Mouse (Mus musculus) cortical plate, adult 2 months (tissue): ENCODE measurements around the gene Ppara. TPM values are rescaled to one million over a fixed set of nuclear protein-coding genes. Genes with fewer than 3 reads are reported as not detected.

Experiments used
- H3K27ac ChIP-seq: fragments of 200-500 bp; 2 replicates; pipeline ENCODE4 v1.5.1; 2012; ENCODE audit warnings: low read length, control low read depth, inconsistent platforms; ENCODE audit not compliant: insufficient read depth
- H3K4me1 ChIP-seq: fragments of 200-500 bp; 2 replicates; pipeline ENCODE4 v1.6.1; 2011; ENCODE audit warnings: low read length; ENCODE audit not compliant: control insufficient read depth, insufficient read depth
- H3K4me3 ChIP-seq: fragments of 200-500 bp; 2 replicates; pipeline ENCODE4 v1.5.1; 2011; ENCODE audit warnings: mild to moderate bottlenecking, low read length, control low read depth; ENCODE audit not compliant: insufficient read depth
- CTCF ChIP-seq: fragments of 200-500 bp; IDR thresholded peaks from 2 replicates; pipeline ENCODE4 v1.5.1; 2011; ENCODE audit warnings: mild to moderate bottlenecking, control low read depth, low read length; ENCODE audit not compliant: insufficient read depth; ENCODE audit errors: extremely low read depth
- POLR2A ChIP-seq: fragments of 200-500 bp; IDR thresholded peaks from 2 replicates; pipeline ENCODE4 v1.6.1; 2011; ENCODE audit warnings: mild to moderate bottlenecking, low read length, control low read depth; ENCODE audit not compliant: insufficient read depth; ENCODE audit errors: extremely low read depth
- polyA plus RNA-seq: library from polyadenylated mRNA; depleted of rRNA; stranded (reverse); fragments of >200 nt; gene quantifications from 2 replicates; pipeline ENCODE4 v1.2.3, GENCODE M21; 2012

Gene Ppara
- polyA plus RNA-seq, 1 experiment = 2.0 TPM

DNA sequence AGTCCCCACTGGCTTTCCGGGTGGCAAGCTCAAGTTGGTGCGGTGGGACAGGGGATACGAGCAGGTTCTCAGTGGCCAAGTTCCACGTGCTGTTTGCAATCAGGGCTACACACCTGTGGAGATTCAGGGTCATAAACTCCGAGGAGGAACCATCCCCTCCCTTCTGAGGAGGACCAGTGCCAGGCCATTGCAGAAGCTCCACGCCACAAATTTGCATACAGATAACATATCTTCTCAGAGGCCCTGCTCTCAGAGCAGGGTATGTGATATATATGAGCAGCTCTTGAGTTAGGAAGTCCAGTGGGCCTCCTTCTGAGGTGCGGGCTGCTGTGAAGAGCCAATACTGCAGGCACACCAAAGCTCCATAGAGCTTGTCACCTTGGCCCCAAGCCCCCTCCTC, 15.8 kb upstream of the Ppara start:
- Histone ChIP-seq H3K4me1 (no peaks in the 10 kb centered on the region), H3K4me3 (no peak overlapping the region), H3K27ac (no peak overlapping the region)
- no peak for TF ChIP-seq CTCF
- no peak for TF ChIP-seq POLR2A

DNA sequence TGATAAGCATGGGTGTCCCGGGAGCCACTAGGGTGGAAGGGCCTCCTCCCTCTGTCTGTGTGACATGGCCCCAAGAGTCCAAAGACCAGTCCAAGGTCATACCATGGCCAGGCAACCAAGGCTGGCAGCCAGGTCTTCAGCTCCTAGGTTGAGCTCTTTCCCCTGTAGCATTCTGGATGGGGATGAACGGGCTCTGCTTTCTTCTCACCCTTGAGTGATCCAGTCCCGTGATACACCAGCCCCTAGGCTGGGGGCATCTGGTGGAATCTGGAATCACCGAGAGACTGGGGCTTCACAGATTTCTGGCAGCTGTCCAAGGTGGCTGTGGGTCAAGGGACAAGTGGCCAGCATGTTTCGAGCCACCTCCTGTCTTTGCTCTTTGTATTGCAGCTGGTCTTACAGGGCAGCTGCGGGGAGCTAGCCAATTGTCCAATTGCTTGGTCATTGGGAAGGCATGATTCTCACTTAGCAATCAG, 14.4 kb upstream of the Ppara start:
- Histone ChIP-seq H3K4me3 (no peak overlapping the region), H3K27ac (no peak overlapping the region), H3K4me1 (no peaks in the 10 kb centered on the region)
- TF ChIP-seq POLR2A = no peak

DNA sequence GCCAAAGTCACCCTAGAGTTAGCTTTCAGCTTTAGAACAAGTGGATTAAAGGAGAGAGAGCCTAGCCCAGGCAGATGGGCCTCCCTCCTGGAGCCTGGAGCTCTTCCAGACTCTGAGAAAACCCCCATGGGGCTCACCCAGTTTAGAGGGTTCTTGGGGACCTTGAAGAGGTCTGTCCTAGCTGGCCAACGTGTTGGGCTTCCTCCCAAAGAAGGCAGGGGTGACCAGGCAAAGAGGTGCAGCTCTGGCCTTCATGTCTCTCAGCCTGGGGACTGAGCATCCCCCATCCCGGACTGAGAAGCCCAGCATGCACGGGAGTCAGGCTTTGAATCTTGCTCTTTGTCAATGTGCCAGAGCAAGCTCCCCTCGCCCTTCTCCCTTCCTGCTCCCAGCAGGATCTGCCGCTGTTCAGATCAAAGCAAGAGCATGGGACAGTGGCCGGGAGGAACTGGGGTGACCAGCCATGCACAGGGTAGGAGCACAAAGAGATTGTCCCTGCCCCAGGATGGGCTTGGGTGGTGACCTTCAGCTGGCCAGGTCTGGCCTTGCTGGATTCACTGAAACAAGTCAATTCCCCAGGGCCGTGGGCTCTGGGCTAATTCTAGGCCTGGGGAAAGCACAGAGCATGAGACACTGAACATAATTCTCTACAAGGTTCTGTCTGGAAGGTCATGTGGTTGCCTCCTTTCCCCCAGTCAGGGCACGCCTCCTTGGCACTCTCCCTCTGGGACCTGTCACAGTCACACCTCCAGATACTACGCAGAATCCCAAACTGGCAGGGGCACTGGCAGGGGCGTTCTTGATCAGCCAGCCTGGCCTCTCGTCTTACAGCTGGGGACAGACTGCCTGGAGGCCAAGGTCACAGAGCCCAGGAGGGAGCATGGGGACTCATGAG, 10.3 kb upstream of the Ppara start:
- TF ChIP-seq CTCF (no peak), POLR2A (no peak)
- Histone ChIP-seq H3K4me3 (no peak overlapping the region), H3K27ac (0 out of 2 replicates have a peak overlapping the region, but pooled peaks have one; percentile 13), H3K4me1 (no peaks in the 10 kb centered on the region)

DNA sequence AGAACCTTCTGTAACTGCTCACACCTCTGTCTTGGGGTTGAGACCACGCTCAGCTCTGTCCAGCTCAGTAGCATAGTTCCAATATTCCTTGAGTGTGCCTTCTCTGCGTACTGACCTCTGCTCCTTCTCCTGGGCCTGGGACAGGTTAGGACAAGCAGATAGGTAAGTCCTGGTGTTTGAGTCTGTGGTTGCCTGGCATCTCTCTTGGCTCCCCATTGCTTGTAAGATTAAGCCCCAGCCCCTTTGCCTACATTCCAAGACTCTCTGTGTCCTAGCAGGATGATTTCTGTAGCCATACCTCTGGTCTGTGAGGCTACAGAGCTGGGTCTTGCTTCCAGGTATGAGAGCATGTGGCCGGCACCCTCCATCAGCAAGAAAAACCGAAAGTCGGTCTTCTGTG, 6.6 kb upstream of the Ppara start:
- no peaks in the 10 kb centered on the region for H3K4me1 ChIP-seq
- no peak for TF ChIP-seq CTCF

DNA sequence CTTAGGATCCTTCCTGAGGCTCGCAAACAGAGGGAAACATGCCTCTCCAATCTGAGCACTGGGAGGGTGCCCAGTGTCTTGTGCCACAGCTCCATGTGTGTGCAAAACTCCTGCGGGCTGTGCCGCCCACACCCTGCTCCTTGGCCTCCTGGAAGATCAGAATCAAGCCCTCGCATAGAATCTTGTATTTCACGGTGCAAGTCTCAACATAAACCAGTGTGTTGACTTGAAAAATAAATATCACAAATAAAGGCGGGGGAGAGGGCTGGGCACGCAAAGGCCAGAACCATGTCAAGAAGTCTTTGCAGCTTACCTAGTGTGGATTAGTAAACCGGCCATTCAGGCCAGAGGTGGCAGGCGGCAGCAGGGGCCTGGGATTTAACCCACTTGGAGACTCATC, 5.5 kb upstream of the Ppara start:
- H3K4me1 ChIP-seq = no peaks in the 10 kb centered on the region

More for the DNA sequence above, 6.6 kb upstream of the Ppara start:
- no peak overlapping the region for H3K27ac ChIP-seq
- H3K4me3 ChIP-seq = no peak overlapping the region

DNA sequence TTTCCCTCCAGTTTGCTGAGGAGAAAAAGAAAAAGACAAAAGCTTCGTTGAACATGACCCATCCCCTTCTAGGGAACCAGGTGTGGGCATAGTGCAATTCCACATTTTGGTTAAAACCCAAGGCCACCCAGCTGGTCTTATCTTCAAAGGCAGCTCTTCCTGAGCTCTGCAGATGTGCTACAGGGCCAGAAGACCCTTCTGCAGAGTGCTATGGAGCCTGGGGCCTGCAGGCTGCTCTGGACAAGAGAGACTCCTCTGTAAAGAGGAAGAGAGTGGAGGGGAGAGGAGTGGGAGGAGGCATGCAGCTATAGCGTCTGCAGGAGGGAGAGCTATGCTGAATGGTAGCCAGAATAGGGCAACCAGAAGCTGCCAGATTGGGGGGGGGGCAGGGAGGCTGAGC, 4.8 kb upstream of the Ppara start:
- Histone ChIP-seq H3K4me1 (no peaks in the 10 kb centered on the region), H3K27ac (no peak overlapping the region), H3K4me3 (no peak overlapping the region)
- TF ChIP-seq POLR2A (no peak), CTCF (no peak)

More for the DNA sequence above, 5.5 kb upstream of the Ppara start:
- TF ChIP-seq POLR2A = no peak
- no peak for TF ChIP-seq CTCF
- Histone ChIP-seq H3K27ac (no peak overlapping the region), H3K4me3 (no peak overlapping the region)

DNA sequence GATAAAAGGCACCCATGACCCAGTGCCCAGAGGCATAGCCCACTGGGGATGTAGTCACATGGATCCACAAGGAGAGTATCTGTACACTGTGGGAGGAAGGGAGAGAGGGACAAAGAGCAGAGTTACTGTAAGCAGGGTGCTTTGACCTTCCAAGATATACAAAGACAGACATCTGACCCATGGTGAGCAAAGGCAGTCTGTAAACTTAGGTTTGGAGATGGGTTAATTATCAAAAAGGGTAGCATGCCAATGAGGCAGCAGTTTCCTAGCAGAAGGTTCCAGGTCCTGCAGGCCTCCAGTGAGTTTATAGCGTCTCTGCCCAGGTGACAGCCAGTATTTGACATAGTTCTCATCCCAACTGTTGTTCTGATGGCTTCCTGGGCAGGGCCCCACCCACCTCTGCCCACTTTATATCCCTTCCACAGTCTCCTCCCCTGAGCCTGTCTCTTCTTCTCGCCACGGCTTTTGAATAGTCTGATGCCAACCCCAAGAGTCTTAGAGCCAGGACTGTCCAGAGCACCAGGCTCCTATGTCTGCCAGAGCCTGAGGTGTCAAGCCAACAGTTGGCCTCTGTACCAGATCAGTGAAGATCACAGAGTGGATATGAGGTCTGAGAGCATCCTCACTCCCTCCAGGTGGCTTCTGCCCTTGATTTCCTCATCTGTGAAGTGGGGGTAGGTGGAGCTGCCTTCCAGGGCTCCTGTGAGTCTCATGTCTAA, 2.7 kb upstream of the Ppara start:
- no peak for TF ChIP-seq CTCF
- no peak for TF ChIP-seq POLR2A
- Histone ChIP-seq H3K27ac (no peak overlapping the region), H3K4me1 (no peaks in the 10 kb centered on the region), H3K4me3 (no peak overlapping the region)

DNA sequence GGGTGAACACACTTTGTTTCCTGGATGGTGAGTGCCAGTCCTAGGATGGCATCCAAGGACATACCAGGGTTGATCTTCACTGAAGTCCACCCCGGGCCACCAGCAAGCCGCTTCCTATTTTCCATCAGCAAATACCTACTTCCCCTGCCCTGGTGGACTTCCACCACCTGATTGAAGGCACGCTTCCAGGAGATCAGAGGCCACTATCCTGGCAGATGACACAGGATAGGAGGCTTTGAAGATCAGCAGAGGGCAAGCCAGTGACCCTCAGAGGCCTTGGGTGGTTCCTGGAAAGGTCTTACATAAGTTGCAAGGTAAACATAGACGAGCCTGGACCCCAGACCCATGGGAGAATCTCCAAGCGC, 2.2 kb upstream of the Ppara start:
- H3K4me1 ChIP-seq = no peaks in the 10 kb centered on the region

DNA sequence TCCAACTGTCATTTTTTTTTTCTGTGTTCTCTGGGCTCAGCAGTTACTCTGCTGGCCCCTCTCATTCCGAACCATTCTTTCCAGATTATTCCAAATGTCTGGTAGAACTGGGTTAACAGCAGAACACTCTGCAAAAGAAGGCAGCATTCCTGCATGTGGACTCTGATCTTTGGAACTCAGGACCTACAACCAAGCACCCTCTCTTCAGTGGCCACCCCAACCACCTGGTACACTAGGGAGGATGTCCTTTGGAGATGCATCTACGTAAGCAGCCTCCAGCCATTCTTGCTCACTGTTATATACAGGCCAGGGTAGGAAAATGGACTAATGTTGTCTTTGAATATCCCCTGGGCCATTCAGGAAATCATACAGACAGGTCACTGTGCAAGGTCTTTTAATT, 1.1 kb upstream of the Ppara start:
- TF ChIP-seq POLR2A (no peak), CTCF (no peak)
- Histone ChIP-seq H3K4me3 (no peak overlapping the region), H3K27ac (no peak overlapping the region), H3K4me1 (no peaks in the 10 kb centered on the region)

More for the DNA sequence above, 2.2 kb upstream of the Ppara start:
- H3K27ac ChIP-seq = no peak overlapping the region
- no peak overlapping the region for H3K4me3 ChIP-seq
- TF ChIP-seq CTCF (no peak), POLR2A (no peak)

DNA sequence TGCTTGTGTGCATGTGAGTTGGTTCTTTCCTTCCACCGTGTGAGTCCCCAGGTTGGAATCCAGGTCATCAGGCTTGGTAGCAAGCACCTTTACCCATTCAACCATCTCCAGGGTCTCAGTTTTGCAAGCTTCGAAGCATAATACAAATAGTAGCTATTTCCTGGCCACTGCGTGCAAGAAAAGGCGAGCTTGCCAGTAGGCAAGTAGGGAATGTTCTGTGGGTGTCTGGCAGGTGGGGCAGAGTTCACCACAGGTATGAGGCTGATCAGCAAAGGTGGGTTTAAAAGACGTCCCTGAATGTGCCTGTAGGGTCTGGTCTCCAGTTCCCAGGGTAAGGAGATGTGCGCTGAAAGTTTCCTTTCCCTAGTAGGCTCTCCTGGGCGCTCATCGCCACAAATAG, 635 bp upstream of the Ppara start:
- TF ChIP-seq CTCF (no peak), POLR2A (no peak)
- no peak overlapping the region for H3K27ac ChIP-seq

More for the DNA sequence above, 635 bp upstream of the Ppara start:
- no peak overlapping the region for H3K4me3 ChIP-seq
- no peaks in the 10 kb centered on the region; the same call in 1 of the 2 replicates for H3K4me1 ChIP-seq
